Mouse (Mus musculus): Measurements from ENCODE around the gene Olfr1358.

DNA sequence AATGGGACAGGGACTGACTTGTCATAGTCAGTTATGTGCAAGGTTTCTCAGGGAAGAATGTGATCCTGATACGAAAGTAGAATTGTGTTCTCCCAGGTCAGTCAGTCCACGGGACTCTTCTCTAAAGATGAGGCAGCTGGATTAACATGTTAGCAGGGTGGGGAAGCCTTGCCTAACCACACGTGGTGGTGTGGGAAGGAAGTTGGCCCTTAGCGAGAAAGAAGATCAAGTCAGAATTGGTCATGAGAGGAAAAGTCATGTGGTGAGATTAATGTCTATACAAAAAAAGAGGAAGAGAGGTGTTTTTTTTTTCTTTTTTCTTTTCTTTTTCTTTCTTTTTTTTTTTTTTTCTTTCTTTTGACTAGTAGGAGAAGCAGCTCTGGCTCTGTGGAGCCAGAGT, 40.4 kb upstream of the Olfr1358 start:
- TF ChIP-seq CTCF (IDR thresholded peaks at IDR 0.05; ENCODE audit: low read depth) (no peak), EP300 (IDR thresholded peaks at IDR 0.05; ENCODE audit: low read depth) (no peak)
